Mouse (Mus musculus) erythroid progenitor cell, adult 5-6 weeks (primary cell): ENCODE measurements around the gene Endou. TPM values are rescaled to one million over a fixed set of nuclear protein-coding genes. Genes with fewer than 3 reads are reported as not detected.

ENCODE experiments used
- total RNA-seq, 2 experiments: library from RNA; stranded (forward) in 1 of 2; stranded (reverse) in 1 of 2; fragments of 150-400 nt in 1 of 2; fragments of 186-747, 209-891 nt in 1 of 2; gene quantifications; 2 replicates each; pipeline versions ENCODE4 v1.2.3 to v1.2.4; 2015 to 2017; ENCODE audit warnings: low replicate concordance in 2 of 2

Gene Endou
- total RNA-seq, 2 experiments from 2014 or later, result 3.8 TPM; not detected in 1

Other genes with a start within 250 kb of the Endou start
- gene Rpap3, start 25.5 kb downstream of the Endou start, total RNA-seq (2015; ENCODE audit: low replicate concordance), result 4.2 and 5.0 TPM in 2 replicates
- gene Rpap3, start 25.5 kb downstream of the Endou start, total RNA-seq (2017; ENCODE audit: low replicate concordance), result 6.4 and 6.6 TPM in 2 replicates
- not detected in 2 replicates for gene Rapgef3, start 36.6 kb upstream of the Endou start, total RNA-seq (2015; ENCODE audit: low replicate concordance)
- 3.9 TPM in 1 of 2 replicates, not detected in the other for gene Rapgef3, start 36.6 kb upstream of the Endou start, total RNA-seq (2017; ENCODE audit: low replicate concordance)
- 122 and 124 TPM in 2 replicates for gene Slc48a1, start 47.2 kb upstream of the Endou start, total RNA-seq (2015; ENCODE audit: low replicate concordance)
- gene Slc48a1, start 47.2 kb upstream of the Endou start, total RNA-seq (2017; ENCODE audit: low replicate concordance), result 74.2 and 96.2 TPM in 2 replicates
- gene Hdac7, start 113.2 kb upstream of the Endou start, total RNA-seq (2015; ENCODE audit: low replicate concordance), result 15.1 and 26.8 TPM in 2 replicates
- gene Hdac7, start 113.2 kb upstream of the Endou start, total RNA-seq (2017; ENCODE audit: low replicate concordance), result 2.4 and 9.8 TPM in 2 replicates
- gene Vdr, start 179.3 kb upstream of the Endou start, total RNA-seq (2015; ENCODE audit: low replicate concordance), result 0.84 TPM in 1 of 2 replicates, not detected in the other
- not detected in 2 replicates for gene Vdr, start 179.3 kb upstream of the Endou start, total RNA-seq (2017; ENCODE audit: low replicate concordance)
- gene Tmem106c, start 232.9 kb upstream of the Endou start, total RNA-seq (2015; ENCODE audit: low replicate concordance), result 2.1 and 2.5 TPM in 2 replicates
- gene Tmem106c, start 232.9 kb upstream of the Endou start, total RNA-seq (2017; ENCODE audit: low replicate concordance), result 3.9 and 4.9 TPM in 2 replicates